Mouse (Mus musculus): Measurements from ENCODE around the gene Gpr27. TPM values are rescaled to one million over a fixed set of nuclear protein-coding genes. Genes with fewer than 3 reads are reported as not detected.

The Gpr27 gene
- total RNA-seq, 2 experiments from 2014 or later, result 4.7 to 5.8 TPM

GRCm38 (mm10) chr6:99742866-99743265, 50.4 kb downstream of the Gpr27 start:
- DNase-seq (ENCODE audit: low spot score in 2 of 2), result no peak

Other genes starting within 250 kb of the Gpr27 start
- 10 to 100 TPM; 47.2 to 50.8 TPM for gene Foxp1, start 170.0 kb upstream of the Gpr27 start, total RNA-seq (2021)
- gene Eif4e3, start 25.9 kb upstream of the Gpr27 start, total RNA-seq (2021), result 10 to 100 TPM; 11.3 to 12.1 TPM
- gene Gm20696, start 25.9 kb upstream of the Gpr27 start, total RNA-seq (2021), result 1 to 10 TPM; 4.1 to 5.4 TPM
- under 1 TPM in 1 of 2 experiments, not detected in 1; 0.20 TPM for gene Prok2, start 33.7 kb downstream of the Gpr27 start, total RNA-seq (2021)

Data from gastrocnemius, postnatal 4 days (tissue).